Mouse (Mus musculus) spleen, adult 2 months (tissue): ENCODE measurements at regions not wholly inside any gene's neighbourhood (a gene's known extent, or its start where the extent isn't known, plus 50 kb on each side); places are given as distances from the start of the nearest gene placed in this dataset.

Source experiments
- CTCF ChIP-seq: fragments of 200-500 bp; IDR thresholded peaks from 2 replicates; pipeline ENCODE4 v1.5.1; 2011; ENCODE audit warnings: mild to moderate bottlenecking, inconsistent platforms; ENCODE audit not compliant: insufficient read depth, insufficient read length, insufficient replicate concordance; ENCODE audit errors: extremely low read depth
- POLR2A ChIP-seq: fragments of 200-500 bp; IDR thresholded peaks from 2 replicates; pipeline ENCODE4 v1.6.1; 2011; ENCODE audit warnings: low read depth, low read length, inconsistent platforms

DNA sequence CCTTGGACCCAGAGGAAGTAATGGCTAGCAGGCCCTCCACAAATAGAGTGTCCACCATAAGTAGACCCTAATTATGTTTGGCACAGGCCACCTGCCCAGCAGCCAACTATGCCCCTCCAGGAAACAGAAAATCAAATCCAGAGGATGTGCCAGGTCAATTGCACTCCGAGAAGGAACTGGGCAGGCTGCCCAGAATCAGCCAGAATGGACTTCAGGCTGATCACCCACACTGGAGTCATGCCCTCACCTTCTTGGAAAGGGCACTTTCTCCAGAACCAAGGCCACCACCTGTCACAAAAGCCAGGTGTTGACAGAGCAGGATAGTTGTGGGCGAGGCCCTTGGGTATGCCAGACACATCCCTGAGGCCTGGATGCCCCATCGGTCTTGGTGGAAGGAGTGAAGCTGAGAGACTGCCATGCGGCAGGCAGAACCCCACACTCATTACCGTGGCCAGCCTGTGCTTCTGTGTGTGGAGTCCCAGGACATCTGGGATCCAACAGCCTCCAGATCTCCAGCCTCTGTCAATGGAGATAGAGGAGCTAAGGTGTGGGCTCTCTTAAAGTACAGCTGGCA lies 87.0 kb upstream of the Mgme1 start:
- no peak for TF ChIP-seq CTCF
- TF ChIP-seq POLR2A = no peak
